Mouse (Mus musculus): ENCODE results near the gene Clec4f. TPM values are rescaled to one million over a fixed set of nuclear protein-coding genes. Genes with fewer than 3 reads are reported as not detected.
"Not testable (repeated sequence)": the region's sequence is repeated elsewhere in the genome, so short reads cannot be mapped to it uniquely, and the experiment has no call there.

The Clec4f gene
- polyA plus RNA-seq, 1 experiment from 2014 or later: 0.46 TPM

- peaks cover 81% of the 10 kb centered on the region for H3K27me3 ChIP-seq (ENCODE audit: control insufficient read depth, insufficient read depth, low read length)
- no peak for ATAC-seq (ENCODE audit: insufficient number of reproducible peaks, insufficient read depth, low FRiP score, low read depth)
- H3K4me3 ChIP-seq (ENCODE audit: control insufficient read depth in 1 of 2, insufficient read depth in 1 of 2, low read depth in 1 of 2, low read length in 2 of 2): no peak overlapping the region
- 71% methylated on average over 4 of the region's 4 CpGs for WGBS
- no peak overlapping the region for H3K9ac ChIP-seq (ENCODE audit: low read length)
- no peaks in the 10 kb centered on the region for H3K9me3 ChIP-seq (ENCODE audit: control insufficient read depth, low read length)
- H3K4me2 ChIP-seq (ENCODE audit: low read length): no peak overlapping the region
- H3K4me1 ChIP-seq (ENCODE audit: control insufficient read depth in 2 of 2, insufficient read depth in 2 of 2, low read length in 2 of 2): no peaks in the 10 kb centered on the region
- H3K36me3 ChIP-seq (ENCODE audit: control insufficient read depth, insufficient read depth, low read length): no peaks in the 10 kb centered on the region
- no peak overlapping the region for H3K27ac ChIP-seq (replicated peaks in 1 of 2; ENCODE audit: control insufficient read depth in 1 of 2, insufficient read depth in 1 of 2, low read depth in 2 of 2, low read length in 2 of 2)
Observed at GRCm38 (mm10) chr6:83689374-83689773, 33.4 kb upstream of the Clec4f start.

- Histone ChIP-seq H3K36me3 (ENCODE audit: control insufficient read depth, insufficient read depth, low read length) (no peaks in the 10 kb centered on the region), H3K27me3 (ENCODE audit: control insufficient read depth, insufficient read depth, low read length) (no peaks in the 10 kb centered on the region), H3K4me1 (ENCODE audit: control insufficient read depth in 2 of 2, insufficient read depth in 2 of 2, low read length in 2 of 2) (no peaks in the 10 kb centered on the region), H3K9ac (ENCODE audit: low read length) (no peak within 1 kb of the TSS), H3K4me2 (ENCODE audit: low read length) (no peak within 1 kb of the TSS), H3K4me3 (ENCODE audit: control insufficient read depth in 1 of 2, insufficient read depth in 1 of 2, low read depth in 1 of 2, low read length in 2 of 2) (no peak within 1 kb of the TSS), H3K27ac (replicated peaks in 1 of 2; ENCODE audit: control insufficient read depth in 1 of 2, insufficient read depth in 1 of 2, low read depth in 2 of 2, low read length in 2 of 2) (no peak within 1 kb of the TSS), H3K9me3 (ENCODE audit: control insufficient read depth, low read length) (no peaks in the 10 kb centered on the region)
- 67% methylated on average over 4 of the region's 4 CpGs for WGBS
- ATAC-seq (ENCODE audit: insufficient number of reproducible peaks, insufficient read depth, low FRiP score, low read depth): no peak
Observed at GRCm38 (mm10) chr6:83677757-83678156, 21.8 kb upstream of the Clec4f start, which contains the start of gene Cd207. TSS of gene Cd207 (minus strand) at chr6:83677857.

GRCm38 (mm10) chr6:83673395-83673794 lies 17.4 kb upstream of the Clec4f start:
- H3K27ac ChIP-seq (replicated peaks in 1 of 2; ENCODE audit: control insufficient read depth in 1 of 2, insufficient read depth in 1 of 2, low read depth in 2 of 2, low read length in 2 of 2): no peak overlapping the region
- H3K36me3 ChIP-seq (ENCODE audit: control insufficient read depth, insufficient read depth, low read length): no peaks in the 10 kb centered on the region
- H3K9ac ChIP-seq (ENCODE audit: low read length): no peak overlapping the region
- H3K4me2 ChIP-seq (ENCODE audit: low read length): no peak overlapping the region
- H3K27me3 ChIP-seq (ENCODE audit: control insufficient read depth, insufficient read depth, low read length): no peaks in the 10 kb centered on the region
- no peak overlapping the region for H3K4me3 ChIP-seq (ENCODE audit: control insufficient read depth in 1 of 2, insufficient read depth in 1 of 2, low read depth in 1 of 2, low read length in 2 of 2)
- no peak for ATAC-seq (ENCODE audit: insufficient number of reproducible peaks, insufficient read depth, low FRiP score, low read depth)
- no peaks in the 10 kb centered on the region for H3K4me1 ChIP-seq (ENCODE audit: control insufficient read depth in 2 of 2, insufficient read depth in 2 of 2, low read length in 2 of 2)
- no peaks in the 10 kb centered on the region for H3K9me3 ChIP-seq (ENCODE audit: control insufficient read depth, low read length)
- WGBS: 6% methylated on average over 4 of the region's 4 CpGs

GRCm38 (mm10) chr6:83665009-83665408 lies 9.0 kb upstream of the Clec4f start:
- Histone ChIP-seq H3K4me1 (ENCODE audit: control insufficient read depth in 2 of 2, insufficient read depth in 2 of 2, low read length in 2 of 2) (no peaks in the 10 kb centered on the region), H3K9ac (ENCODE audit: low read length) (no peak overlapping the region), H3K27me3 (ENCODE audit: control insufficient read depth, insufficient read depth, low read length) (no peaks in the 10 kb centered on the region), H3K27ac (replicated peaks in 1 of 2; ENCODE audit: control insufficient read depth in 1 of 2, insufficient read depth in 1 of 2, low read depth in 2 of 2, low read length in 2 of 2) (no peak overlapping the region), H3K36me3 (ENCODE audit: control insufficient read depth, insufficient read depth, low read length) (no peaks in the 10 kb centered on the region), H3K4me3 (ENCODE audit: control insufficient read depth in 1 of 2, insufficient read depth in 1 of 2, low read depth in 1 of 2, low read length in 2 of 2) (no peak overlapping the region), H3K9me3 (ENCODE audit: control insufficient read depth, low read length) (no peaks in the 10 kb centered on the region), H3K4me2 (ENCODE audit: low read length) (no peak overlapping the region)
- no peak for ATAC-seq (ENCODE audit: insufficient number of reproducible peaks, insufficient read depth, low FRiP score, low read depth)
- 81% methylated on average over 2 of the region's 2 CpGs for WGBS

- ATAC-seq (ENCODE audit: insufficient number of reproducible peaks, insufficient read depth, low FRiP score, low read depth): no peak
- Histone ChIP-seq H3K27me3 (ENCODE audit: control insufficient read depth, insufficient read depth, low read length) (no peaks in the 10 kb centered on the region), H3K9me3 (ENCODE audit: control insufficient read depth, low read length) (no peaks in the 10 kb centered on the region), H3K4me2 (ENCODE audit: low read length) (no peak overlapping the region), H3K4me3 (ENCODE audit: control insufficient read depth in 1 of 2, insufficient read depth in 1 of 2, low read depth in 1 of 2, low read length in 2 of 2) (no peak overlapping the region), H3K36me3 (ENCODE audit: control insufficient read depth, insufficient read depth, low read length) (no peaks in the 10 kb centered on the region), H3K27ac (replicated peaks in 1 of 2; ENCODE audit: control insufficient read depth in 1 of 2, insufficient read depth in 1 of 2, low read depth in 2 of 2, low read length in 2 of 2) (no peak overlapping the region), H3K9ac (ENCODE audit: low read length) (no peak overlapping the region), H3K4me1 (ENCODE audit: control insufficient read depth in 2 of 2, insufficient read depth in 2 of 2, low read length in 2 of 2) (no peaks in the 10 kb centered on the region)
- 62% methylated on average over 4 of the region's 4 CpGs for WGBS
Observed at GRCm38 (mm10) chr6:83660821-83661220, 4.8 kb upstream of the Clec4f start.

GRCm38 (mm10) chr6:83646715-83647114 lies 9.3 kb downstream of the Clec4f start:
- Histone ChIP-seq H3K27me3 (ENCODE audit: control insufficient read depth, insufficient read depth, low read length) (no peaks in the 10 kb centered on the region), H3K9me3 (ENCODE audit: control insufficient read depth, low read length) (no peaks in the 10 kb centered on the region), H3K4me3 (ENCODE audit: control insufficient read depth in 1 of 2, insufficient read depth in 1 of 2, low read depth in 1 of 2, low read length in 2 of 2) (no peak overlapping the region), H3K4me1 (ENCODE audit: control insufficient read depth in 2 of 2, insufficient read depth in 2 of 2, low read length in 2 of 2) (no peaks in the 10 kb centered on the region), H3K36me3 (ENCODE audit: control insufficient read depth, insufficient read depth, low read length) (no peaks in the 10 kb centered on the region), H3K27ac (replicated peaks in 1 of 2; ENCODE audit: control insufficient read depth in 1 of 2, insufficient read depth in 1 of 2, low read depth in 2 of 2, low read length in 2 of 2) (no peak overlapping the region), H3K9ac (ENCODE audit: low read length) (no peak overlapping the region), H3K4me2 (ENCODE audit: low read length) (no peak overlapping the region)
- no peak for ATAC-seq (ENCODE audit: insufficient number of reproducible peaks, insufficient read depth, low FRiP score, low read depth)
- 89% methylated on average over 10 of the region's 10 CpGs for WGBS

GRCm38 (mm10) chr6:83635329-83635728 lies 20.7 kb downstream of the Clec4f start:
- no peak overlapping the region for H3K9ac ChIP-seq (ENCODE audit: low read length)
- 74% methylated on average over 1 of the region's 1 CpGs for WGBS
- H3K4me2 ChIP-seq (ENCODE audit: low read length): no peak overlapping the region
- H3K9me3 ChIP-seq (ENCODE audit: control insufficient read depth, low read length): no peaks in the 10 kb centered on the region
- H3K27me3 ChIP-seq (ENCODE audit: control insufficient read depth, insufficient read depth, low read length): no peaks in the 10 kb centered on the region
- no peak for ATAC-seq (ENCODE audit: insufficient number of reproducible peaks, insufficient read depth, low FRiP score, low read depth)
- H3K4me3 ChIP-seq (ENCODE audit: control insufficient read depth in 1 of 2, insufficient read depth in 1 of 2, low read depth in 1 of 2, low read length in 2 of 2): no peak overlapping the region
- H3K27ac ChIP-seq (replicated peaks in 1 of 2; ENCODE audit: control insufficient read depth in 1 of 2, insufficient read depth in 1 of 2, low read depth in 2 of 2, low read length in 2 of 2): no peak overlapping the region
- peaks cover 0 to 3% of the 10 kb centered on the region in 2 experiments; a peak in 1 of 4 replicates for H3K4me1 ChIP-seq (ENCODE audit: control insufficient read depth in 2 of 2, insufficient read depth in 2 of 2, low read length in 2 of 2)
- H3K36me3 ChIP-seq (ENCODE audit: control insufficient read depth, insufficient read depth, low read length): no peaks in the 10 kb centered on the region

- not testable (repeated sequence) for H3K9ac ChIP-seq (ENCODE audit: low read length)
Observed at GRCm38 (mm10) chr6:83634631-83635030, 21.4 kb downstream of the Clec4f start.

More at GRCm38 (mm10) chr6:83634631-83635030, 21.4 kb downstream of the Clec4f start:
- not testable (repeated sequence) for H3K4me1 ChIP-seq (ENCODE audit: control insufficient read depth in 2 of 2, insufficient read depth in 2 of 2, low read length in 2 of 2); H3K9me3 ChIP-seq (ENCODE audit: control insufficient read depth, low read length); H3K4me2 ChIP-seq (ENCODE audit: low read length); ATAC-seq (ENCODE audit: insufficient number of reproducible peaks, insufficient read depth, low FRiP score, low read depth); H3K27ac ChIP-seq (replicated peaks in 1 of 2; ENCODE audit: control insufficient read depth in 1 of 2, insufficient read depth in 1 of 2, low read depth in 2 of 2, low read length in 2 of 2); H3K36me3 ChIP-seq (ENCODE audit: control insufficient read depth, insufficient read depth, low read length); H3K4me3 ChIP-seq (ENCODE audit: control insufficient read depth in 1 of 2, insufficient read depth in 1 of 2, low read depth in 1 of 2, low read length in 2 of 2); H3K27me3 ChIP-seq (ENCODE audit: control insufficient read depth, insufficient read depth, low read length)
- 30% methylated on average over 4 of the region's 4 CpGs for WGBS
